Mouse (Mus musculus): ENCODE measurements around the gene Rpn2.

The Rpn2 gene

GRCm38 (mm10) chr2:157278717-157279415, at the start of gene Rpn2:
TSS of gene Rpn2 (plus strand) at chr2:157279017.
- DNase-seq, result peak; percentile 96

GRCm38 (mm10) chr2:157235946-157236345, 42.9 kb upstream of the Rpn2 start:
- no peak for DNase-seq

- no peak for DNase-seq
Measured at GRCm38 (mm10) chr2:157245001-157245400, 33.8 kb upstream of the Rpn2 start.

- DNase-seq, result no peak
Measured at GRCm38 (mm10) chr2:157245603-157246002, 33.2 kb upstream of the Rpn2 start.

GRCm38 (mm10) chr2:157248111-157248510, 30.7 kb upstream of the Rpn2 start:
- no peak for DNase-seq

- DNase-seq, result peak; percentile 24
Measured at GRCm38 (mm10) chr2:157259720-157260119, 19.1 kb upstream of the Rpn2 start.

GRCm38 (mm10) chr2:157261930-157262329, 16.9 kb upstream of the Rpn2 start:
- DNase-seq, result no peak

- DNase-seq, result no peak
Measured at GRCm38 (mm10) chr2:157262506-157262905, 16.3 kb upstream of the Rpn2 start.

- DNase-seq, result no peak
Measured at GRCm38 (mm10) chr2:157263101-157263500, 15.7 kb upstream of the Rpn2 start.

GRCm38 (mm10) chr2:157263832-157264231, 15.0 kb upstream of the Rpn2 start:
- no peak for DNase-seq

GRCm38 (mm10) chr2:157279416-157279800, 591 bp downstream of the Rpn2 start, which contains the start of gene Mroh8:
TSS of gene Mroh8 (minus strand) at chr2:157279549.
- peak; percentile 61 for DNase-seq

- DNase-seq, result no peak
Measured at GRCm38 (mm10) chr2:157283321-157283720, 4.5 kb downstream of the Rpn2 start.

GRCm38 (mm10) chr2:157287542-157287941, 8.7 kb downstream of the Rpn2 start:
- DNase-seq, result peak; percentile 25

- no peak for DNase-seq
Measured at GRCm38 (mm10) chr2:157288996-157289395, 10.2 kb downstream of the Rpn2 start.

- peak; percentile 44 for DNase-seq
Measured at GRCm38 (mm10) chr2:157292093-157292492, 13.3 kb downstream of the Rpn2 start.

- DNase-seq, result no peak
Measured at GRCm38 (mm10) chr2:157296105-157296689, 17.4 kb downstream of the Rpn2 start.

GRCm38 (mm10) chr2:157300051-157300450, 21.2 kb downstream of the Rpn2 start:
- no peak for DNase-seq

- no peak for DNase-seq
Measured at GRCm38 (mm10) chr2:157303096-157303495, 24.3 kb downstream of the Rpn2 start.

- DNase-seq, result no peak
Measured at GRCm38 (mm10) chr2:157306091-157307032, 27.5 kb downstream of the Rpn2 start.

- no peak for DNase-seq
Measured at GRCm38 (mm10) chr2:157307715-157308265, 29.0 kb downstream of the Rpn2 start.

- no peak for DNase-seq
Measured at GRCm38 (mm10) chr2:157308273-157308917, 29.6 kb downstream of the Rpn2 start.

GRCm38 (mm10) chr2:157309611-157310010, 30.8 kb downstream of the Rpn2 start:
- DNase-seq, result no peak

Data from cerebellum, adult 11 months (tissue).